Mouse (Mus musculus) ZHBTc4 (cell line): Measurements from ENCODE around the gene Phip.
A peak's percentile ranks its signal among the peaks of the same experiment; 100 is the strongest.

Experiments used
- DNase-seq: peaks from one replicate; pipeline ENCODE4 v3.0.0-alpha.2; 2011; ENCODE audit warnings: low read depth, low spot score

Phip gene

GRCm38 (mm10) chr9:82975342-82976215, at the start of gene Phip:
Gene Phip, minus strand, starts transcription at chr9:82975516.
- peak; percentile 95 for DNase-seq

DNA sequence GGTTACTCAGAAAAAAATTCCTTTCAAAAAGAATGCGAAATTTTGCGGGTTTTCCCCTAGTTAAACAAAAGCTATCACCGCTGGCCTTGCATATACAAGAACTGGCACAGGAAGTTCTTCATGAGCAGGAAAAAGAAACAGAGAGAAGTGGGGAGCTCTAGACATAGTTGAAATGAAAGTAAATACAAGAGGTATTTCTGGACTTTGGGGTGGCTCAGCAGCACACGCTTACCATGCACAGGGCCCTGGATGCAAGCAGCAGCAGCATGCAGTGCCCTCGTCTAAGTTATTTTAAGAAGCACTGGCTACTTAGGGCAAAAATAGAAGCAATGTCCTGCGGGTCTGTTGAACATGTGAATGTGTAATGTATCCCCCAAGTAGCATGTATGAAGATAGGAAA, 48.4 kb upstream of the Phip start:
- DNase-seq: no peak

- no peak for DNase-seq
These were observed 39.2 kb upstream of the Phip start for GRCm38 (mm10) chr9:83014516-83014915.

DNA sequence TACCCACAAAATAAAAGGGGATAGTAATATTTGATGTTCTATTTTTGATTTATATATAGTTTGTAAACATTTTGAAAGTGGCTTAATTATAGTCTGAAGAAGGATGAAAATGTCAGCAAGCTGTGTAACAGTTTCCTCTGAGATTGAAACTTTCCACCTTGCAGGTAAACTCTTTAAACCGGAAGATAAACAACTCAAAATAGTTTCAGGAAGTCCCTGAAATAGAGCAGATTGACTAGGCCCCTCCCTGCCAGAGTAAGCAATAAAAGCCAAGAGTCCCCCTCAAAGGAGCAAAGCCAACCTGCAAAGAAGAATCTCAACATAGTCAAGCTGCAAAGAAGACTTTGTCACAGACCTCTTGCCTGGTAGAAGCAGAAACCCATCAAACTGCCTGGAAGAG, 33.0 kb upstream of the Phip start:
- no peak for DNase-seq

DNA sequence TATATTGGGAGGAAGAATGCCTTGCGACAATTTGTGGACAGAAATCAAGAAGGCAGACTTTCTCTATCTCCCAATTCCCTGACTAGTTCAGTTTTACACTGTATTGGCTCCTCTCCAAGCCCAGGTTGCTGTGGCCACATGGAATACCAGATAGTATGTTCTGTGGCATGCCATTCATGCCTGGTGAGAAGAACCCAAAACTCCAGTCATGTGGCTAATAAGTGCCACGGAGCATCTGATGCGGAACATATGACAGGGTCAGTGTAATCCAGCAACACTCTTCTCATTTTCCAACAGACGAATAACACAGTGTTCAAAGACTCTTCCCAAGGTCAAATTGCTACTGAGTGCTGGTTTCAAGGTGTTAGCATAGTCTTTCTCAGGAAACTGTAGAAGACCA, 26.0 kb upstream of the Phip start:
- DNase-seq: no peak

DNA sequence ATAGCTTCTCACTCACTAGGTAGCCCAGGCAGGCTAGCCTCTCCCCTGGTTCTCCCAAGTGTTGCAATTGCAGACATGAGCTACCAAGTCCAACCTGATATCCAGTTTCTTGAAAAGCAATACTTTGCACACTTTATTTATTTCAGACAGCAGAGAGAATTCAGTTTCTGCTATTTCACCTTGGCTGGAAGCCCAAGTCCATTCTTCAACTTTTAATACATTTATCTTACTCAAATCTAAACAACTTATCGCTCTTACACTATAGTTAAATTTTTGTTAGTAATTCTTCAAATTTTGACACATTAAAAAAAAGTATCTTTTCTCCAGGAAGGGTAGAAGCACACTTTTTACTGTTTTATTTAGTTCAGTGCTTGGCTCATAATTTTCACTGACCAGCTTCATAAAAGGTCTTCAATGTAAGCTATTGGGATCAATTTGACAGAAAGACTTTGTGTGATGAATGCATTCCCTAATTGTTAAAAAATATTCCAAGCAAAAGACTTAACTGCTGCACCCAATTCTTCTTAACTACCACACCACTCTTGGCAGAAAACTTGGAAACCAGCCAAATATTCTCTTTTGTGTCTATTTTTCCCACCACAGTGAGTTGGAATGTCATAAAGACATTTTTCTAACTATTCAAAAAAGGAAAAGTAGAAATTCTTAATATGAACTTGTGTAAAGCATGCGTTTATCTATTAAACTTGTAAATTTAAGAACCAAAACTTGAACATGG, 22.6 kb upstream of the Phip start:
- no peak for DNase-seq

GRCm38 (mm10) chr9:82976936-82977335, 1.6 kb upstream of the Phip start:
- DNase-seq: peak; percentile 31

DNA sequence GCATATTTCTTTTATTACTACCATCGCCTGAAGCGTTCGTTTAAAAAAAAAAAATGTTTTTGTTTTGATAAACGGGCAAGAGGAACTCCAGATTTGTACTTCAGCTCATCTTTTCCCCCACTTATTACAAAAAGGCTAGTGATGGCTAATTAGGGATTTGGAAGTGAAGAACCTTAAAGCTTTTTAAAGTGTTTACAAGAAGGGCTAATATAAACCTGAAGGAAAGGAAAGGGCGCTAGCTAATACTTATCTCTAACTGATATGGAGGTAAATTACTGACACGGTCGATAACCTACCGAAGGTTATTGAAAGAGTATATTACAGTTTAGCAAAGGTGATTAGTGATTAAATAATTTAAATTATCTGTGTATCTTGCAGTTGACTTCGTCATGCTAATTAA, 903 bp upstream of the Phip start:
- DNase-seq: no peak

DNA sequence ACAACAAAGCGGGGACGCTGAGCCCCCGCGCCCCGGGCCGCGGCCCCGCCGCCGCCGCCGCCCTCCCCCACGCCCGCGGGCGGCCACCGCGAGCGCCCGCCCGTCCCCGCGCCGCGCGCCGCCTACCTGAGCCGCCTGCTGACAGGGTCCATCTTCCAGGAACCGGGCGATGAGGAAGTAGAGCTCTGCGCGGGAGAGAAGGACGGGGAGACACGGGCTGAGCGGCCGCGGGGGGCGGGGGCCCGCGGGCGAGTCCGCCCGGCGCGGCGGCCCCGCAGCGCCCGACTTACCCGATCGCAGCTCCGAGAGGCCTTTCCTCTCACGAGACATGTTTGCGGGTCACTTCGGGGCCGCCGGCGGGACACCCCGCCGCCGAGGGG, 364 bp downstream of the Phip start:
- DNase-seq: no peak

- peak; percentile 94 for DNase-seq
These were observed 992 bp downstream of the Phip start for GRCm38 (mm10) chr9:82974187-82974861.

GRCm38 (mm10) chr9:82973321-82973892, 1.9 kb downstream of the Phip start:
- DNase-seq: no peak

- no peak for DNase-seq
These were observed 3.9 kb downstream of the Phip start for GRCm38 (mm10) chr9:82971433-82971832.

DNA sequence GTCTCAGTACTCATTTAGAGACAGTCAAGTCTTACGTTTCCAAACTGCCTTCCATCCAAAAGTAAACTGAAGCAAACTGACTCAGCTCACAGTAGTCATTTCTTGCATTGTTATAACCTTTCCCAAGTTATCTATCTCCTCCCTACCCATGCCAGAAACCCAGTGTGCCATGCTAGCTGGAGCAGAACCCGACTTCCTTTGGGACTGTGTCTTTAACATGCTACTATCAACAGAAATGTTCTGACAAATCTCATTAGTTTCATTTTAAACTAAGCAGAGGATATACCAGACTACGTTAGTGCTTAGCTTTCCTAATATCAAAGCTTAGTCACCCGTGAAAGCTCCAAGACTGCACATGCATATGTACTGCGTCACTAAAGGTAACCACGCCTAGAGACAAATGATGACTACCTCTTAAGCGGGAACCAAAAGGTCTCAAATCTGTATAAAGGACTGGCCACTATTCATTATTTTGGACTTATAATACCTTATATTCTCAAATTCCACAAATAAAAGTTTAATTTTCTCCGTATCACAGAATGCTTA, 8.2 kb downstream of the Phip start:
- DNase-seq: no peak

DNA sequence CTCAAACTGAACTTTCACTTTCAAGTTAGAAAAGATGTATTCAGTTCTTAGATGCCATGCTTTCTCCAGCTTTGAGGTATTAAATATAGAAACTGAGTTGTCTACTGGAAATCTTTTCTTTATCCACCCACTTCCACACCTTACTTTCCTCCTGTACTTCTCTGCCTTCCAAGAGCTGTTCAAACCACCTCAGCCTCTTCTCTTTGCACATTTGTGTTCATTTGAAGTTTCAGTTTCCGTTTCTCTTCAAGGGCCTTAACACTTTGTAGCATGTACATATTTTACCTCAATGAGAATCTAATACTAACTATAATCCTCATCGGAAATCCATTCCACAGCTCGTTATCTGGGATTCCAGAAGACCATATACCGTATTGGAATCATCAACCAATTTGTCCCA, 11.3 kb downstream of the Phip start:
- DNase-seq: no peak

- no peak for DNase-seq
These were observed 14.0 kb downstream of the Phip start for GRCm38 (mm10) chr9:82961352-82961751.

DNA sequence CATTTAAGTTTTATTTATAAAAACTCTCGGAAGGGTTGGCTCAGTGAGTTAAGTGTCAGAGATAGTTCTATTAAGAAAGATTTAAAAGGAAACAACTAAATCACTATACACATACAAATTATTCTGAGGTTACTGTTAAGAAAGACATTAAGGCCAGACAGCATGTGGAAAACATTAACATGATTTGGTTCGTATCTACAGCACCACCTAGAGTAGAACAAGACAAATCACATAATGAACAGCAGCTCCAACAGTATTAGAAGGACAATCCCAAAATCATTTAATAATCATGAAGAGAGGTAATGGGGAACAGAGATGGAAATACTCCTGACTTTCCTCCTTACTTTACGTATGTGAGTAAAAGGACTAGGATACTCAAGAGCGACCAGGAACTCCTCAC, 20.0 kb downstream of the Phip start:
- DNase-seq: no peak

DNA sequence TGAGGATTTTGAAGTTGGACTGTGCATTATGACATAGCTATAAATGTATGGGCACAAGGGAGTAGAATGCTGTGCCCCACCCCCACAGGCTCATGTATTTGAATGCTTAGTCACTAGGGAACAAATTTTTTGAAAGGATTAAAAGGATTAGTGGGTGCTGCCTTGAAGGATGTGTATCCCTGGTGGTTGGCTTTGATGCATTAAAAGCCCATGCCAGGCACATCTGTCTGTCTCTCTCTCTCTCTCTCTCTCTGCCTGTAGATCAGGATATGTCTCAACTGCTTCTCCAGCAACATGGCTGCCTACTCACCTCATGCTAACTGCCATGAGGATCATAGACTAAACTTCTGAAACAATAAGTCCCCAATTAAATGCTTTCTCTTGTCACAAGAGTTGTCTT, 23.0 kb downstream of the Phip start:
- no peak for DNase-seq

DNA sequence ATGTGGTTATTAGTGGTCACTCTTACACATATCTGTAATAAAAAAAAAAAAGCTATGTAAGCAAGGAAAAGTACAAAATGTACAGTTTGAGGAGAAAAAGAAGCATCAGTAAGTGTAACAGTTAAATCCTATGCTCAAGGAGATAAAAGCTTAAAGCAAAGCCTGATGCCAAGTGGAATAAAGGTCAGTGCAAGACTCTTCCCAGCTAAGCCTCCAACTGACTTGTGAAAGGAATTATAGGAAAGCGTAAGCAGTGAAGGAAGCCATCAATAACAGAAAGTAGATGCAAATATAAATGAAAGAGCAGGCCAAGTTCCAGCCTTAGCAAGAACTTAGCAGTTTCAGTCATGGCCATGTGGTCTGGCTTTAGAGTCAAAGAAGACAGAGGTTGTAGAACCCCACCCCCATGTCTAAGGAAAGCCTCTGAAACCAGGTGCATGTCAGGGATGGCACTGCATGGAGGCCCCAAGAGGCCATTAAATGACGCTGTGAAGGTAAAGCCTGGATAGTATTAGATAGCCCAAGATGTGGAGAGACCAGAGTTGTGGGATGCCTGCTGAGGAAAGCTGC, 23.8 kb downstream of the Phip start:
- DNase-seq: no peak

DNA sequence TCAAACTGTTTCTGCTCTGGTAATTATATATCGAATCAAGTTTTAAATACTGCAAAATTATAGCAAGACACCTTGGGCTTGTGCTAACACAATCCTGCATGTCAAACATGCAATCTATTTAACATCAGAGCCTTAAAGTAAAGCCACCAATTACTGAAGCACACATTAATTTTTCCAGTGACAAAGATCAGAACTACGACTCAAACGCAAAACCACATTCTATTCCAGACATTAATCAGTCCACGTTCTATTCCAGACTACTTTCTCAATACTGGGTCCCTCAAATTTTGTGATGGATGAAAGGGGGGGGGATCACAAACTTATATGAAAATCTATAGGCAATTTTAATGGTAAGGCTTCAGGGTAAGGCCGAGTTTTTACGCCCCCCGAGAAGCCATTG, 68.1 kb downstream of the Phip start:
- no peak for DNase-seq

DNA sequence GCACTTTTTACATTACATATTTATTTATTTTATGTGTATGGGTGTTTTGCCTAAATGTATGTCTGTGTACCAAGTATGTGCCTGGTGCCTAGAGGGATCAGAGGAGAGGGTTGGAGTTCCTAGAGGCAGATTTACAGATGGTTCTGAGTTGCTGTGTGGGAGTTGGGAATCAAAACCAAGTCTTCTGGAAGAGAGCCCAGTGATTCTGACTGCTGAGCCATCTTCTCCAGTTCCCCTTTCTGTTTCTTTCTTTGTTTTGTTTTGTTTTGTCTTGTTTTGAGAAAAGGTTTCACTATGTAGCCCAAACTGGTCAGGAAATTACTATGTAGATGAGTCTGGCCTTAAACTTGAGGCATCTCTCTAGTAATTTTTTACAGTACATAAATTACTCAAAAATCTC, 86.7 kb downstream of the Phip start:
- no peak for DNase-seq

DNA sequence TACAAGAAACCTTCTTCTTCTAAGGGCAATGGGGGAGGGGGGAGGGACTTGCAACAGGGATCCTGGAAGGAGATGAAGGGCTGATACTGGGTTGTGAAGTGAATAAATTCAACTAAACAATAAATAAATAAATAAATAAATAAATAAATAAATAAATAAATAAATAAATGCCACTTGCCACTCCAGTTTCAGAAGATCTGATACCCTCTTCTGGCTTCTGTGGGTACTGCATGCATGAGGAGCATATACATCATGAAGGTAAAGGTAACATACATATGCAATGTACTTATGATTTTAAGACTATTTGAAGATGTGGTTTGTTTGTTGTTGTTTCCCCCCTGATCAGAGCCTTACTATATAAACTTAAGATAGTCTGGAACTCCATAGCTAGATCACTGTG, 91.1 kb downstream of the Phip start:
- peak; percentile 55 for DNase-seq

- DNase-seq: no peak
These were observed 98.2 kb downstream of the Phip start for GRCm38 (mm10) chr9:82877078-82877477.
